Mouse (Mus musculus): ENCODE results near the gene Rps3a1. TPM values are rescaled to one million over a fixed set of nuclear protein-coding genes. Genes with fewer than 3 reads are reported as not detected.

Rps3a1 gene
- polyA plus RNA-seq, 1 experiment from 2014 or later: 1,201 TPM

Other genes with a start within 250 kb of the Rps3a1 start
- 24.5 and 24.9 TPM in 2 replicates for gene Sh3d19, start 171.6 kb downstream of the Rps3a1 start, polyA plus RNA-seq (2016; fragmentation: Nextera tagmentation; extraction: Ambion mirVana)
- gene Prss48, start 140.2 kb downstream of the Rps3a1 start, polyA plus RNA-seq (2016; fragmentation: Nextera tagmentation; extraction: Ambion mirVana): not detected in 2 replicates
- 6.4 and 7.3 TPM in 2 replicates for gene Lrba, start 82.0 kb upstream of the Rps3a1 start, polyA plus RNA-seq (2016; fragmentation: Nextera tagmentation; extraction: Ambion mirVana)

All from embryonic facial prominence, embryonic 12.5 days (tissue).